In genomic region chr2:30048699-30049388, GRCm38 (mm10) we compare ENCODE assay signal across 7 mouse cellular contexts. TPM values are rescaled to one million over a fixed set of nuclear protein-coding genes. Genes with fewer than 3 reads are reported as not detected.
DNase-seq lines count a peak whose midpoint lies in the region; ATAC-seq and TF ChIP-seq lines count a peak whose summit lies in the region.

Wdr34 (minus strand) TSS chr2:30048881.

- WGBS in intestine, postnatal 0 days: under 1% methylated on average over 54 of the region's 54 CpGs
- 1% methylated on average over 54 of the region's 54 CpGs for WGBS in midbrain, embryonic 12.5 days
- WGBS in small intestine, adult 2 months: 1% methylated on average over 54 of the region's 54 CpGs

- H3K4me3 ChIP-seq in intestine, postnatal 0 days (ENCODE audit: low read depth, low read length): peak within 1 kb of the TSS; percentile 49
- peak within 1 kb of the TSS; percentile 49 for H3K4me3 ChIP-seq in midbrain, embryonic 12.5 days
- peak within 1 kb of the TSS; percentile 66 for H3K4me3 ChIP-seq in small intestine, adult 2 months (ENCODE audit: low read depth, low read length)

- peak within 1 kb of the TSS; percentile 85 for H3K27ac ChIP-seq in intestine, postnatal 0 days (ENCODE audit: low read depth, low read length)
- peak within 1 kb of the TSS; percentile 85 for H3K27ac ChIP-seq in midbrain, embryonic 12.5 days (replicated peaks)
- H3K27ac ChIP-seq in small intestine, adult 2 months (ENCODE audit: insufficient read depth, low read depth, low read length): peak within 1 kb of the TSS; percentile 77

- no peaks in the 10 kb centered on the region for H3K4me1 ChIP-seq in intestine, postnatal 0 days (replicated peaks; ENCODE audit: control insufficient read depth, insufficient read depth, low read length)
- H3K4me1 ChIP-seq in midbrain, embryonic 12.5 days: peaks cover 7% of the 10 kb centered on the region
- H3K4me1 ChIP-seq in small intestine, adult 2 months (ENCODE audit: control insufficient read depth, insufficient read depth, insufficient read length, low read length): no peaks in the 10 kb centered on the region

- intact Hi-C loops in left cerebral cortex, postnatal 4 days (cut with DNase I): no loop called here

- ATAC-seq in intestine, postnatal 0 days: peak; percentile 92
- ATAC-seq in midbrain, embryonic 12.5 days (ENCODE audit: low FRiP score, low read depth): peak; percentile 94

- TF ChIP-seq POLR2A in small intestine, adult 2 months (IDR thresholded peaks at IDR 0.05; ENCODE audit: low read depth, low read length): peak; percentile 76

- H3K27me3 ChIP-seq in intestine, postnatal 0 days (replicated peaks; ENCODE audit: control insufficient read depth, insufficient read depth, low read length): no peaks in the 10 kb centered on the region
- peaks cover 9% of the 10 kb centered on the region; the same call in 1 of the 2 replicates for H3K27me3 ChIP-seq in midbrain, embryonic 12.5 days
- no peaks in the 10 kb centered on the region for H3K27me3 ChIP-seq in small intestine, adult 2 months (ENCODE audit: control insufficient read depth, insufficient read depth, low read length)

- H3K4me2 ChIP-seq in intestine, postnatal 0 days (replicated peaks; ENCODE audit: low read depth): peak within 1 kb of the TSS; percentile 63
- H3K4me2 ChIP-seq in midbrain, embryonic 12.5 days (replicated peaks): peak within 1 kb of the TSS; percentile 52

- peak within 1 kb of the TSS; percentile 59 for H3K9ac ChIP-seq in intestine, postnatal 0 days (ENCODE audit: low read depth, low read length)
- peak within 1 kb of the TSS; percentile 50 for H3K9ac ChIP-seq in midbrain, embryonic 12.5 days (replicated peaks)

- H3K36me3 ChIP-seq in intestine, postnatal 0 days (ENCODE audit: control insufficient read depth, insufficient read depth): no peaks in the 10 kb centered on the region
- H3K36me3 ChIP-seq in midbrain, embryonic 12.5 days: peaks cover 11% of the 10 kb centered on the region; the same call in 1 of the 2 replicates
- H3K36me3 ChIP-seq in small intestine, adult 2 months (ENCODE audit: control insufficient read depth, insufficient read depth, low read length): no peaks in the 10 kb centered on the region

- H3K9me3 ChIP-seq in intestine, postnatal 0 days (ENCODE audit: control insufficient read depth): no peaks in the 10 kb centered on the region
- no peaks in the 10 kb centered on the region for H3K9me3 ChIP-seq in midbrain, embryonic 12.5 days

- DNase-seq in adrenal gland, adult 2 months: peak; percentile 99
- DNase-seq in embryo, embryonic 11.5 days (ENCODE audit: low read depth, low spot score): peak; percentile 97
- DNase-seq in gastrocnemius, postnatal 4 days (ENCODE audit: low spot score in 2 of 2): peak; percentile 98
- peak; percentile 99 for DNase-seq in left cerebral cortex, postnatal 4 days

- no peak for TF ChIP-seq CTCF in intestine, postnatal 0 days (IDR thresholded peaks at IDR 0.05; ENCODE audit: low read depth)
- peak; percentile 13; the same call in 1 of the 2 replicates for TF ChIP-seq CTCF in small intestine, adult 2 months (IDR thresholded peaks at IDR 0.05; ENCODE audit: extremely low read depth, insufficient read length, insufficient replicate concordance, low read depth, low read length)

RNA-seq across cellular contexts. Expression of gene Wdr34, which starts in this region (rescaled TPM):
- 10 to 100 TPM; 14.7 to 22.0 TPM for total RNA-seq in adrenal gland, adult 2 months (2021)
- 59.2 and 62.5 TPM in 2 replicates for polyA plus RNA-seq in adrenal gland, adult 2 months (2012; rRNA removed)
- 10 to 100 TPM; 10.2 to 12.2 TPM for total RNA-seq in gastrocnemius, postnatal 4 days (2021)
- 4.9 and 5.9 TPM in 2 replicates for polyA plus RNA-seq in intestine, postnatal 0 days (2015; fragmentation: Nextera tagmentation; extraction: Ambion mirVana)
- 10 to 100 TPM; 61.4 to 71.8 TPM for total RNA-seq in left cerebral cortex, postnatal 4 days (2021)
- polyA plus RNA-seq in midbrain, embryonic 12.5 days (2016; fragmentation: Nextera tagmentation; extraction: Ambion mirVana): 38.0 and 39.1 TPM in 2 replicates
- 7.5 and 8.3 TPM in 2 replicates for polyA plus RNA-seq in small intestine, adult 2 months (2012; rRNA removed)

Comparison
In these comparisons a context has a peak if more than half of its experiments do, and no peak if none do; other contexts are left out.
1. Peak in every context shown above with its lines: DNase-seq, ATAC-seq, H3K4me3 ChIP-seq and H3K27ac ChIP-seq.